8 mouse cellular contexts compared by ENCODE assay signal in genomic region chr10:19167641-19168271, GRCm38 (mm10).
DNase-seq lines count a peak whose midpoint lies in the region; ATAC-seq lines count a peak whose summit lies in the region.

No protein-coding gene starts in this region.

- no peaks in the 10 kb centered on the region for H3K36me3 ChIP-seq in forebrain, embryonic 11.5 days (ENCODE audit: control insufficient read depth, insufficient read depth, low read length)
- no peaks in the 10 kb centered on the region for H3K36me3 ChIP-seq in forebrain, embryonic 15.5 days
- H3K36me3 ChIP-seq in embryonic facial prominence, embryonic 10.5 days (replicated peaks), result no peaks in the 10 kb centered on the region
- no peaks in the 10 kb centered on the region for H3K36me3 ChIP-seq in hindbrain, embryonic 14.5 days (replicated peaks; ENCODE audit: control insufficient read depth, insufficient read depth)

- H3K4me2 ChIP-seq in forebrain, embryonic 11.5 days (ENCODE audit: low read depth, low read length, severe bottlenecking), result no peak overlapping the region
- no peak overlapping the region for H3K4me2 ChIP-seq in forebrain, embryonic 15.5 days (replicated peaks)
- 0 out of 2 replicates have a peak overlapping the region, but pooled peaks have one; percentile 7 for H3K4me2 ChIP-seq in hindbrain, embryonic 14.5 days (replicated peaks)

- H3K27ac ChIP-seq in forebrain, embryonic 11.5 days (ENCODE audit: low read depth, low read length), result no peak overlapping the region
- no peak overlapping the region for H3K27ac ChIP-seq in forebrain, embryonic 15.5 days (replicated peaks)
- peak overlapping the region; percentile 54; the same call in 1 of the 2 replicates for H3K27ac ChIP-seq in embryonic facial prominence, embryonic 10.5 days (replicated peaks)
- H3K27ac ChIP-seq in hindbrain, embryonic 14.5 days, result no peak overlapping the region

- DNase-seq in forebrain, embryonic 11.5 days (ENCODE audit: low spot score), result no peak
- DNase-seq in embryonic facial prominence, embryonic 10.5 days (ENCODE audit: low spot score), result peak; percentile 50
- DNase-seq in hindbrain, embryonic 14.5 days (ENCODE audit: low spot score), result no peak
- peak; percentile 70 to 79 for DNase-seq in lung, postnatal 4 days
- DNase-seq in thymus, postnatal 10 days (ENCODE audit: low spot score in 2 of 2), result peak; percentile 48 to 56
- no peak for DNase-seq in left cerebral cortex, adult 9 months (ENCODE audit: low spot score in 2 of 2)
- no peak for DNase-seq in urinary bladder, postnatal 4 days (ENCODE audit: low spot score in 2 of 2)

- 0 out of 2 replicates have a peak, but pooled peaks have one; percentile 12 for ATAC-seq in forebrain, embryonic 11.5 days (replicated peaks; ENCODE audit: low FRiP score)
- ATAC-seq in forebrain, embryonic 15.5 days (replicated peaks), result no peak
- peak; percentile 24; the same call in 1 of the 2 replicates for ATAC-seq in hindbrain, embryonic 14.5 days (ENCODE audit: low FRiP score)

- no peak overlapping the region for H3K4me3 ChIP-seq in forebrain, embryonic 11.5 days (ENCODE audit: low read depth, low read length)
- H3K4me3 ChIP-seq in forebrain, embryonic 15.5 days, result no peak overlapping the region
- peak overlapping the region; percentile 8; the same call in 1 of the 2 replicates for H3K4me3 ChIP-seq in embryonic facial prominence, embryonic 10.5 days
- H3K4me3 ChIP-seq in hindbrain, embryonic 14.5 days (replicated peaks; ENCODE audit: low read length), result no peak overlapping the region

- peaks cover 5% of the 10 kb centered on the region; the same call in 1 of the 2 replicates for H3K4me1 ChIP-seq in forebrain, embryonic 11.5 days (replicated peaks; ENCODE audit: control insufficient read depth, insufficient read depth, low read length)
- no peaks in the 10 kb centered on the region for H3K4me1 ChIP-seq in forebrain, embryonic 15.5 days
- H3K4me1 ChIP-seq in embryonic facial prominence, embryonic 10.5 days, result peaks cover 18% of the 10 kb centered on the region
- no peaks in the 10 kb centered on the region for H3K4me1 ChIP-seq in hindbrain, embryonic 14.5 days (replicated peaks; ENCODE audit: control insufficient read depth, insufficient read depth, low read length)

- no peak overlapping the region for H3K9ac ChIP-seq in forebrain, embryonic 11.5 days (ENCODE audit: low read length)
- no peak overlapping the region for H3K9ac ChIP-seq in forebrain, embryonic 15.5 days (replicated peaks)
- no peak overlapping the region for H3K9ac ChIP-seq in hindbrain, embryonic 14.5 days

- H3K9me3 ChIP-seq in forebrain, embryonic 11.5 days (ENCODE audit: control insufficient read depth, low read length), result no peaks in the 10 kb centered on the region
- no peaks in the 10 kb centered on the region for H3K9me3 ChIP-seq in forebrain, embryonic 15.5 days
- no peaks in the 10 kb centered on the region for H3K9me3 ChIP-seq in embryonic facial prominence, embryonic 10.5 days
- H3K9me3 ChIP-seq in hindbrain, embryonic 14.5 days (ENCODE audit: control insufficient read depth, low read length), result no peaks in the 10 kb centered on the region

- no peaks in the 10 kb centered on the region for H3K27me3 ChIP-seq in forebrain, embryonic 11.5 days (ENCODE audit: control insufficient read depth, insufficient read depth, low read length)
- no peaks in the 10 kb centered on the region for H3K27me3 ChIP-seq in forebrain, embryonic 15.5 days
- H3K27me3 ChIP-seq in embryonic facial prominence, embryonic 10.5 days (replicated peaks; ENCODE audit: low read depth, poor library complexity, severe bottlenecking), result no peaks in the 10 kb centered on the region
- no peaks in the 10 kb centered on the region for H3K27me3 ChIP-seq in hindbrain, embryonic 14.5 days (ENCODE audit: control insufficient read depth, insufficient read depth, low read length)

- 44% methylated on average over 8 of the region's 8 CpGs for WGBS in forebrain, embryonic 11.5 days
- 41% methylated on average over 8 of the region's 8 CpGs for WGBS in forebrain, embryonic 15.5 days
- 32% methylated on average over 8 of the region's 8 CpGs for WGBS in embryonic facial prominence, embryonic 10.5 days
- 27% methylated on average over 8 of the region's 8 CpGs for WGBS in hindbrain, embryonic 14.5 days

Comparison
In these comparisons a context has a peak if more than half of its experiments do, and no peak if none do; other contexts are left out.
1. DNase-seq: peak in embryonic facial prominence, embryonic 10.5 days (single experiment), lung, postnatal 4 days (2 of 2) and thymus, postnatal 10 days (2 of 2); none in forebrain, embryonic 11.5 days (single experiment), hindbrain, embryonic 14.5 days (single experiment), left cerebral cortex, adult 9 months (0 of 2) and urinary bladder, postnatal 4 days (0 of 2).